Mouse (Mus musculus) macrophage (primary cell): ENCODE results near the gene Phykpl. TPM values are rescaled to one million over a fixed set of nuclear protein-coding genes. Genes with fewer than 3 reads are reported as not detected.

Experiments
- H3K27ac ChIP-seq: fragments of 350-480 bp; formaldehyde crosslinking; 2 replicates; pipeline ENCODE4 v1.9.0; 2021
- H3K36me3 ChIP-seq: fragments of 350-480 bp; formaldehyde crosslinking; 2 replicates; pipeline ENCODE4 v1.9.0; 2021; ENCODE audit errors: inconsistent target
- H3K4me3 ChIP-seq: fragments of 350-480 bp; formaldehyde crosslinking; 2 replicates; pipeline ENCODE4 v1.9.0; 2021; ENCODE audit errors: inconsistent target
- H3K79me2 ChIP-seq: fragments of 350-480 bp; formaldehyde crosslinking; 2 replicates; pipeline ENCODE4 v1.9.0; 2021; ENCODE audit errors: inconsistent target
- WGBS: methylation state at CpG from one replicate; pipeline ENCODE4 v1.1.7; 2026; ENCODE audit warnings: inconsistent platforms; ENCODE audit not compliant: missing documents; 5-methylcytosine and 5-hydroxymethylcytosine counted together
- polyA plus RNA-seq: library from polyadenylated mRNA; stranded (reverse); fragments of 250-400 nt; gene quantifications from 3 replicates; pipeline ENCODE4 v1.2.4, GENCODE M21; 2018; ENCODE audit warnings: inconsistent platforms

Phykpl gene
- polyA plus RNA-seq, 1 experiment from 2014 or later, result 2.9 TPM

- Histone ChIP-seq H3K4me3 (peak overlapping the region; percentile 45), H3K27ac (no peak overlapping the region), H3K36me3 (no peaks in the 10 kb centered on the region), H3K79me2 (peaks cover 29% of the 10 kb centered on the region; the same call in 1 of the 2 replicates)
- 65% methylated on average over 11 of the region's 11 CpGs for WGBS
Observed at GRCm38 (mm10) chr11:51649111-51649888, 64.7 kb downstream of the Phykpl start.

GRCm38 (mm10) chr11:51649889-51650199, 65.3 kb downstream of the Phykpl start:
- 9% methylated on average over 7 of the region's 7 CpGs for WGBS
- Histone ChIP-seq H3K79me2 (peaks cover 29% of the 10 kb centered on the region; the same call in 1 of the 2 replicates), H3K36me3 (no peaks in the 10 kb centered on the region), H3K4me3 (peak overlapping the region; percentile 45), H3K27ac (no peak overlapping the region)

- peaks cover 29% of the 10 kb centered on the region; the same call in 1 of the 2 replicates for H3K79me2 ChIP-seq
- H3K36me3 ChIP-seq, result no peaks in the 10 kb centered on the region
- 1% methylated on average over 28 of the region's 30 CpGs for WGBS
- no peak overlapping the region for H3K27ac ChIP-seq
- H3K4me3 ChIP-seq, result peak overlapping the region; percentile 45
Observed at GRCm38 (mm10) chr11:51650261-51650660, 65.7 kb downstream of the Phykpl start.

- Histone ChIP-seq H3K36me3 (no peaks in the 10 kb centered on the region), H3K27ac (no peak within 1 kb of the TSS), H3K4me3 (peak within 1 kb of the TSS; percentile 46), H3K79me2 (peaks cover 29% of the 10 kb centered on the region; the same call in 1 of the 2 replicates)
- WGBS, result 2% methylated on average over 67 of the region's 70 CpGs
Observed at GRCm38 (mm10) chr11:51650691-51651515, 66.3 kb downstream of the Phykpl start, which contains the start of the genes N4bp3 and D930048N14Rik. Gene N4bp3, minus strand, starts transcription at chr11:51650842. Gene D930048N14Rik, plus strand, starts transcription at chr11:51650954.

GRCm38 (mm10) chr11:51652889-51653418, 68.4 kb downstream of the Phykpl start:
- H3K36me3 ChIP-seq, result no peaks in the 10 kb centered on the region
- no peak overlapping the region for H3K4me3 ChIP-seq
- H3K79me2 ChIP-seq, result peaks cover 22% of the 10 kb centered on the region; the same call in 1 of the 2 replicates
- H3K27ac ChIP-seq, result no peak overlapping the region
- 93% methylated on average over 4 of the region's 4 CpGs for WGBS

GRCm38 (mm10) chr11:51653736-51654135, 69.2 kb downstream of the Phykpl start:
- H3K79me2 ChIP-seq, result peaks cover 15% of the 10 kb centered on the region; the same call in 1 of the 2 replicates
- no peaks in the 10 kb centered on the region for H3K36me3 ChIP-seq
- 93% methylated on average over 6 of the region's 6 CpGs for WGBS
- H3K4me3 ChIP-seq, result no peak overlapping the region
- H3K27ac ChIP-seq, result no peak overlapping the region

Other genes starting within 250 kb of the Phykpl start
- gene Hnrnpab, start 22.1 kb downstream of the Phykpl start, polyA plus RNA-seq, result 203 to 532 TPM (median 476 TPM) in 3 replicates
- 45.0 to 125 TPM (median 72.8 TPM) in 3 replicates for gene Nhp2, start 35.0 kb downstream of the Phykpl start, polyA plus RNA-seq
- gene Rmnd5b, start 51.1 kb downstream of the Phykpl start, polyA plus RNA-seq, result 15.5 to 43.6 TPM (median 25.5 TPM) in 3 replicates
- 3.9 to 13.9 TPM (median 6.3 TPM) in 3 replicates for gene N4bp3, start 66.1 kb downstream of the Phykpl start, polyA plus RNA-seq
- 0.58 to 4.2 TPM (median 2.0 TPM) in 3 replicates for gene D930048N14Rik, start 66.2 kb downstream of the Phykpl start, polyA plus RNA-seq
- gene 0610009B22Rik, start 104.1 kb downstream of the Phykpl start, polyA plus RNA-seq, result 31.2 to 56.1 TPM (median 46.3 TPM) in 3 replicates
- gene Sec24a, start 178.9 kb downstream of the Phykpl start, polyA plus RNA-seq, result 10.7 to 11.3 TPM (median 10.9 TPM) in 3 replicates
- gene Sar1b, start 178.9 kb downstream of the Phykpl start, polyA plus RNA-seq, result 56.1 to 92.5 TPM (median 74.9 TPM) in 3 replicates